Mouse (Mus musculus): ENCODE measurements at regions not wholly inside any gene's neighbourhood (a gene's known extent, or its start where the extent isn't known, plus 50 kb on each side); places are given as distances from the start of the nearest gene placed in this dataset.

GRCm38 (mm10) chr13:47347835-47348234, 225.4 kb downstream of the Rnf144b start:
- H3K27ac ChIP-seq (replicated peaks), result no peak overlapping the region
- 69% methylated on average over 6 of the region's 6 CpGs for WGBS
- no peaks in the 10 kb centered on the region for H3K36me3 ChIP-seq
- 0 out of 2 replicates have a peak, but pooled peaks cover 2% of the 10 kb centered on the region for H3K27me3 ChIP-seq
- no peak overlapping the region for H3K4me3 ChIP-seq
- no peak for ATAC-seq (ENCODE audit: low FRiP score, low read depth)
- H3K9me3 ChIP-seq, result no peaks in the 10 kb centered on the region
- H3K4me2 ChIP-seq, result no peak overlapping the region
- peaks cover 3% of the 10 kb centered on the region; the same call in 1 of the 2 replicates for H3K4me1 ChIP-seq (replicated peaks)
- H3K9ac ChIP-seq, result no peak overlapping the region

GRCm38 (mm10) chr13:47348517-47349145, 226.2 kb downstream of the Rnf144b start:
- H3K4me1 ChIP-seq (replicated peaks), result peaks cover 3% of the 10 kb centered on the region; the same call in 1 of the 2 replicates
- no peak overlapping the region for H3K4me3 ChIP-seq
- no peak overlapping the region for H3K27ac ChIP-seq (replicated peaks)
- no peak overlapping the region for H3K9ac ChIP-seq
- no peaks in the 10 kb centered on the region for H3K36me3 ChIP-seq
- H3K4me2 ChIP-seq, result no peak overlapping the region
- peak; percentile 81 for ATAC-seq (ENCODE audit: low FRiP score, low read depth)
- 37% methylated on average over 17 of the region's 17 CpGs for WGBS
- H3K9me3 ChIP-seq, result no peaks in the 10 kb centered on the region
- H3K27me3 ChIP-seq, result 0 out of 2 replicates have a peak, but pooled peaks cover 2% of the 10 kb centered on the region

DNA sequence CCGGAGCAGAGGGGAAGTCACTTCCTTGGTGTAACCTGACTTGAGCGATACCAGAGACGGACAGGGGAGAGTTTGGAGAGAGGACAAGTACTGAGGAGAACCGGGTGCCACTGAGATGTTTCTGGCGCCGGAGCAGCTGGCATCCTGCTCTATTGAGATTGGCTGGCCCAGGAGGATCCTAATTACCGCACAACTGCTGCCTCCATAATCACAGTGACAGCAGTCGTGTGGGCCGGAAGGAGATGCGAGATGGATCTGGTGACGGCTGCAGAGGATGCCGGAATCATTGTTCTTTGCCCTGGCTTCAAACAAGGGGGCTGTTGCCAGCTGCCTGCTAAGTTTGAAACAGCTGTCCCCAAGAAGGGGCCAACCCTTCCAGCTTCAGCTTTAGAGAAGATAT, 232.0 kb downstream of the Rnf144b start:
- ATAC-seq (ENCODE audit: low FRiP score, low read depth), result peak; percentile 63
- Histone ChIP-seq H3K27me3 (no peaks in the 10 kb centered on the region), H3K9me3 (no peaks in the 10 kb centered on the region), H3K4me1 (replicated peaks) (0 out of 2 replicates have a peak, but pooled peaks cover 14% of the 10 kb centered on the region), H3K9ac (no peak overlapping the region), H3K4me3 (no peak overlapping the region), H3K4me2 (peak overlapping the region; percentile 9; the same call in 1 of the 2 replicates), H3K36me3 (no peaks in the 10 kb centered on the region), H3K27ac (replicated peaks) (0 out of 2 replicates have a peak overlapping the region, but pooled peaks have one; percentile 3)
- WGBS, result 58% methylated on average over 12 of the region's 12 CpGs

GRCm38 (mm10) chr13:47355169-47355568, 232.7 kb downstream of the Rnf144b start:
- Histone ChIP-seq H3K4me2 (no peak overlapping the region), H3K27me3 (no peaks in the 10 kb centered on the region), H3K27ac (replicated peaks) (no peak overlapping the region), H3K9ac (no peak overlapping the region), H3K9me3 (no peaks in the 10 kb centered on the region), H3K4me1 (replicated peaks) (0 out of 2 replicates have a peak, but pooled peaks cover 14% of the 10 kb centered on the region), H3K4me3 (no peak overlapping the region), H3K36me3 (no peaks in the 10 kb centered on the region)
- no peak for ATAC-seq (ENCODE audit: low FRiP score, low read depth)
- 52% methylated on average over 5 of the region's 5 CpGs for whole genome bisulfite sequencing

- H3K27ac ChIP-seq (replicated peaks), result no peak overlapping the region
- no peak overlapping the region for H3K4me3 ChIP-seq
- H3K9ac ChIP-seq, result no peak overlapping the region
- H3K4me1 ChIP-seq (replicated peaks), result 0 out of 2 replicates have a peak, but pooled peaks cover 14% of the 10 kb centered on the region
- no peaks in the 10 kb centered on the region for H3K36me3 ChIP-seq
- 52% methylated on average over 9 of the region's 9 CpGs for WGBS
- H3K4me2 ChIP-seq, result no peak overlapping the region
- H3K27me3 ChIP-seq, result no peaks in the 10 kb centered on the region
- ATAC-seq (ENCODE audit: low FRiP score, low read depth), result no peak
- no peaks in the 10 kb centered on the region for H3K9me3 ChIP-seq
These were observed 236.5 kb downstream of the Rnf144b start for GRCm38 (mm10) chr13:47358986-47359385.

GRCm38 (mm10) chr13:47365776-47366175, 243.3 kb downstream of the Rnf144b start:
- Histone ChIP-seq H3K27me3 (no peaks in the 10 kb centered on the region), H3K27ac (replicated peaks) (no peak overlapping the region), H3K9me3 (no peaks in the 10 kb centered on the region), H3K4me2 (no peak overlapping the region), H3K4me1 (replicated peaks) (peaks cover 3% of the 10 kb centered on the region; the same call in 1 of the 2 replicates), H3K36me3 (no peaks in the 10 kb centered on the region), H3K4me3 (no peak overlapping the region), H3K9ac (no peak overlapping the region)
- ATAC-seq (ENCODE audit: low FRiP score, low read depth), result no peak
- WGBS, result 80% methylated on average over 7 of the region's 7 CpGs

DNA sequence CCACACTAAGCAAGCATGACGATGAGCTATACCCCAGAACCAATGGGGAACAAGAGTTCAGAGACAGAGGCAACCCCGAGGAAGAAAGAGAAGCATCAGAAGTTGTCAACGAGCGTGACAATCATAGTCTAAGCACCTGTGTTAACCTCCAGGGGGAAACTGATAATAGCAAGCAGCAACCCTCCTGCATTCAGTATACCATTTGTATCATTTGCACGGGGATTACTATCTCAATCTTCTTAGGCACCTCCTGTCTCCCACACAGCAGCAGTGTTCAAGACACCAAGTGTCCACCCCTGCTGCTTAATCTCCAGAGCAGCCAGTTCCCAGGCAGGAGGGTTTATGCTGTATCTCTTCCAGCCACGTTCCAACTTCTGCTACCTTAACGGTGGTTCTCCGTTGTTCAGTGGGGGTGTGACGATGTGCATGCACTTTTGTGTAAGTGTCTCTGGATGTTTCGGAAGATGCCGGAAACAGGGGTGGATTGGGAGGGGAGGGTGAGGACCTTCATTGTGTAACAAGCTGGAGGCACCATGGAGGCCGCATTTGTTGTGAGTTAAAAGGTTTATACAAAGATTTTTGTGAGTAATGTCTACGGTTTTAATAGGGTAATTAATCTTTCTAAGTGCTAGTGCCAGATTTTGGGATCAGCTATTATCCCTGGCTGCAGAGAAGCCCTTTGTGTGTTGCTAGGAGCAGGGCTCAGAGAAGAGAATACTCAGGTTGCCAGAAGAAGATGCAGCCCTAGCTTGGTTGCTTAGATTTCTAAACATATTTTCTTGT, 245.8 kb downstream of the Rnf144b start:
- Histone ChIP-seq H3K36me3 (no peaks in the 10 kb centered on the region), H3K4me2 (no peak overlapping the region), H3K27me3 (no peaks in the 10 kb centered on the region), H3K4me1 (replicated peaks) (peaks cover 3% of the 10 kb centered on the region; the same call in 1 of the 2 replicates), H3K27ac (replicated peaks) (0 out of 2 replicates have a peak overlapping the region, but pooled peaks have one; percentile 0), H3K4me3 (no peak overlapping the region), H3K9ac (no peak overlapping the region), H3K9me3 (no peaks in the 10 kb centered on the region)
- 31% methylated on average over 13 of the region's 13 CpGs for WGBS
- peak; percentile 48; the same call in 1 of the 2 replicates for ATAC-seq (ENCODE audit: low FRiP score, low read depth)

DNA sequence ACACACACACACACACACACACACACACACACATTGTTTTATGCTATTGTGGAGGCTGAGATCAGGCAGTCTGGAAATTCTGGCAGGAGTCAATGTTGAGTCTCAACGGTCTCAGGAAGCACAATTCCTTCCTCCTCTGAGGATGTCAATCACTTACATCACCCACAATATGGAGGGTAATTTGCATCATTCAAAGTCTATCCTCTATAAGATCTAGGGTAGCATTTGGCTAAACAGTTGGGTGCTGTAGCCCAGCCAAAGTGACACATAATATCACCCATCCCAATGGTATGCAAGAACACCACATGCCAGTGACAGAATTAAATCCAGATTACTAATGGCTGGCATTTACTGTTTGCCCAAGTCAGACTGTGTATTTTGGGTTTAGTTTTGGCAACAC, 252.1 kb downstream of the Rnf144b start:
- H3K27ac ChIP-seq (replicated peaks), result no peak overlapping the region
- H3K9me3 ChIP-seq, result no peaks in the 10 kb centered on the region
- 56% methylated on average over 1 of the region's 1 CpGs for WGBS

DNA sequence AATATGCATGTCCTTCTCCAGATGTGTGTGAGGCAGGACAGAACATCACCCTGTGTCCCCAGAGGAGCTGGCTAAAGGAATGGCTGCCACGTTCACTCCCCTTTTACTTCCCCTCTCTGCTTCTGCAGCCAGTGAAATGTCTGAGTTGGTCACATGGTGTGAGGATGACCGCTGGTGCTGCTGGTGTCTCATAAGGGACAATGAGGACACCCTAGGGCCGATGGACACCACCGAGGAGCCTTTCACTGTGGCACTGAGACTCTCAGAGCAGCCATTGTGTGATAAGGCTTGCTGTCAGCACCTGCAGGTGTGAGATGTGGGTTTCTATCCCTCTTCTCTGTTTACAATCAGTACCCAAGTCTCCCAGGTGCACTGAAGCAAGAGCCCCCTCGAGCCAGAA, 268.6 kb downstream of the Rnf144b start:
- Histone ChIP-seq H3K9me3 (no peaks in the 10 kb centered on the region), H3K4me2 (no peak overlapping the region), H3K36me3 (no peaks in the 10 kb centered on the region), H3K4me3 (no peak overlapping the region), H3K9ac (no peak overlapping the region), H3K27me3 (no peaks in the 10 kb centered on the region), H3K4me1 (replicated peaks) (no peaks in the 10 kb centered on the region), H3K27ac (replicated peaks) (no peak overlapping the region)
- 47% methylated on average over 5 of the region's 5 CpGs for WGBS
- ATAC-seq (ENCODE audit: low FRiP score, low read depth), result no peak

More for the DNA sequence above, 252.1 kb downstream of the Rnf144b start:
- H3K4me2 ChIP-seq, result no peak overlapping the region
- no peaks in the 10 kb centered on the region for H3K36me3 ChIP-seq
- no peaks in the 10 kb centered on the region for H3K4me1 ChIP-seq (replicated peaks)
- H3K27me3 ChIP-seq, result no peaks in the 10 kb centered on the region
- H3K4me3 ChIP-seq, result no peak overlapping the region
- H3K9ac ChIP-seq, result no peak overlapping the region
- ATAC-seq (ENCODE audit: low FRiP score, low read depth), result no peak

DNA sequence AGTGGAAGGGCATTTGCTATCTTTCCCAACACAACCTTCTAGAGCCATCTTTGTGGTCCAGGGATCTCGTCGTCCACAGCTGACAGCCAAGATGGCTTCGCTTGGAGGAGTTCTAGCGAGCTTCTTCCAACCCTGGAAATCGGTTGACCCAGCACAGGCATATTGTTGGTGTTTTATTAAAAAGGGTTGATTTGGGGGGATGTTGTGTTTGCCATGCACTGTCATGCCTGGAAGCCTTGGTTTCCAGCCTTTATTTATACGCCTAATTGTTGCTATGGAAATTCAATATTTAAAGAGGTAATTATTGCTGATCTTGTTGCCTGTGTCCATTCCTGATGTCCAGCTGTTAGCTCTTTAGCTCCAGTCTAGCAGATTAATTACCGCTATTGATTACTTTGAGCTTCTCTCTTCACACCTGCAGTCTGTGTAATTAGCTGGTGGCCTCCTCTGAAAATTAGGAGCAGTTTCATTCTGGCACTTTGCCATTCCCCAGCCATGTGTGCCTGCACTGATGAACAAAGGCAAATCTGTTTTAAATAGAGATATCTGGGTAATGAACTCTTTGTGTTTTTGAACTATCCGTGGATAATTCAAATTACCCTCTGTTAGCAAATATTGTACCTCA, 275.4 kb downstream of the Rnf144b start:
- Histone ChIP-seq H3K36me3 (no peaks in the 10 kb centered on the region), H3K27me3 (no peaks in the 10 kb centered on the region), H3K27ac (replicated peaks) (peak overlapping the region; percentile 31), H3K4me3 (no peak overlapping the region), H3K4me1 (replicated peaks) (peaks cover 9% of the 10 kb centered on the region; the same call in 1 of the 2 replicates), H3K9ac (no peak overlapping the region), H3K9me3 (no peaks in the 10 kb centered on the region), H3K4me2 (no peak overlapping the region)
- 0 out of 2 replicates have a peak, but pooled peaks have one; percentile 34 for ATAC-seq (ENCODE audit: low FRiP score, low read depth)
- 62% methylated on average over 8 of the region's 8 CpGs for WGBS

DNA sequence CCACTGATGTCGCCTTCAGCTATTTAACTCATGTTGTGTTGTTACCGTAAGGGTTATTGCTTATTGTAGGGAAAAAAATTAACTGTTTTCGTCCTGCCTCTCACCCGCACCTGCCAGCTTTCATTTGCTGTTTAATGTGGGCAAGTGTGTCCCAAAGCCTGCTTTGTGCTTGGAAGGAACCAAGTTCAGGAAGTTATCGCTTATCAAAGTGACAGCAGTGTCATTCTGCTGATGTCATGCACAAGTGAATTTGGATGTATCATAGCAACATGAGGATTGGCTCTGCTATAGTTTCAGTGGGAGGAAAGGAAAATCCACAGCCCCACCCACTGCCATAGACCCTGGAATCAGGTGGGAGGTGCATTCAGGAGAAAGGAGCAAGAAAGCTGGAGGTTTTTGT, 276.5 kb downstream of the Rnf144b start:
- ATAC-seq (ENCODE audit: low FRiP score, low read depth), result no peak
- H3K27me3 ChIP-seq, result no peaks in the 10 kb centered on the region
- H3K36me3 ChIP-seq, result no peaks in the 10 kb centered on the region
- H3K27ac ChIP-seq (replicated peaks), result peak overlapping the region; percentile 26; the same call in 1 of the 2 replicates
- no peak overlapping the region for H3K4me2 ChIP-seq
- WGBS, result 63% methylated on average over 5 of the region's 5 CpGs
- H3K9ac ChIP-seq, result no peak overlapping the region
- no peaks in the 10 kb centered on the region for H3K9me3 ChIP-seq
- H3K4me1 ChIP-seq (replicated peaks), result peaks cover 9% of the 10 kb centered on the region; the same call in 1 of the 2 replicates
- H3K4me3 ChIP-seq, result no peak overlapping the region

GRCm38 (mm10) chr13:47413261-47413660, 290.8 kb downstream of the Rnf144b start:
- Histone ChIP-seq H3K27ac (replicated peaks) (no peak overlapping the region), H3K4me3 (no peak overlapping the region), H3K36me3 (no peaks in the 10 kb centered on the region), H3K9ac (no peak overlapping the region), H3K4me2 (no peak overlapping the region), H3K4me1 (replicated peaks) (no peaks in the 10 kb centered on the region), H3K9me3 (no peaks in the 10 kb centered on the region), H3K27me3 (no peaks in the 10 kb centered on the region)
- 87% methylated on average over 3 of the region's 3 CpGs for WGBS
- ATAC-seq (ENCODE audit: low FRiP score, low read depth), result no peak

Measured in hindbrain, embryonic 15.5 days (tissue).